Mouse (Mus musculus): ENCODE measurements around the gene Rinl. TPM values are rescaled to one million over a fixed set of nuclear protein-coding genes. Genes with fewer than 3 reads are reported as not detected.

Gene Rinl
- total RNA-seq, 2 experiments from 2014 or later, result 2.6 to 3.0 TPM

Other genes starting within 250 kb of the Rinl start
- not detected for gene Sycn, start 248.1 kb upstream of the Rinl start, total RNA-seq (2021)
- under 1 TPM; 0.40 to 0.57 TPM for gene Nccrp1, start 241.7 kb upstream of the Rinl start, total RNA-seq (2021)
- gene Samd4b, start 190.8 kb upstream of the Rinl start, total RNA-seq (2021), result 10 to 100 TPM; 70.1 to 71.0 TPM
- 10 to 100 TPM; 13.4 to 14.8 TPM for gene Pak4, start 190.8 kb upstream of the Rinl start, total RNA-seq (2021)
- gene Acp7, start 157.6 kb upstream of the Rinl start, total RNA-seq (2021), result 1 to 10 TPM; 1.6 to 2.0 TPM
- 10 to 100 TPM; 17.9 to 21.6 TPM for gene Fbxo27, start 96.1 kb upstream of the Rinl start, total RNA-seq (2021)
- gene Fbxo17, start 72.2 kb upstream of the Rinl start, total RNA-seq (2021), result 1 to 10 TPM; 1.1 to 2.2 TPM
- gene Mrps12, start 47.1 kb upstream of the Rinl start, total RNA-seq (2021), result 10 to 100 TPM; 62.4 to 70.0 TPM
- gene Sars2, start 47.0 kb upstream of the Rinl start, total RNA-seq (2021), result 10 to 100 TPM; 12.4 to 15.6 TPM
- gene Ccer2, start 32.8 kb upstream of the Rinl start, total RNA-seq (2021), result under 1 TPM; 0.42 to 0.47 TPM
- gene Sirt2, start 22.2 kb upstream of the Rinl start, total RNA-seq (2021), result 100 to 1,000 TPM; 218 to 227 TPM
- 10 to 100 TPM; 32.1 to 33.5 TPM for gene Nfkbib, start 21.5 kb upstream of the Rinl start, total RNA-seq (2021)
- gene Hnrnpl, start 19.6 kb downstream of the Rinl start, total RNA-seq (2021), result 100 to 1,000 TPM; 380 to 402 TPM
- 10 to 100 TPM; 59.7 to 66.7 TPM for gene Ech1, start 36.2 kb downstream of the Rinl start, total RNA-seq (2021)
- 1 to 10 TPM; 1.3 to 4.0 TPM for gene Lgals4, start 44.9 kb downstream of the Rinl start, total RNA-seq (2021)
- not detected for gene Lgals7, start 74.9 kb downstream of the Rinl start, total RNA-seq (2021)
- under 1 TPM; 0.26 to 0.69 TPM for gene Capn12, start 92.5 kb downstream of the Rinl start, total RNA-seq (2021)
- gene Actn4, start 173.4 kb downstream of the Rinl start, total RNA-seq (2021), result 100 to 1,000 TPM; 124 to 129 TPM
- gene Eif3k, start 192.9 kb downstream of the Rinl start, total RNA-seq (2021), result 100 to 1,000 TPM; 179 to 185 TPM
- gene Map4k1, start 193.1 kb downstream of the Rinl start, total RNA-seq (2021), result 1 to 10 TPM; 2.1 to 2.4 TPM